Mouse (Mus musculus): ENCODE measurements at regions not wholly inside any gene's neighbourhood (a gene's known extent, or its start where the extent isn't known, plus 50 kb on each side); places are given as distances from the start of the nearest gene placed in this dataset.

DNA sequence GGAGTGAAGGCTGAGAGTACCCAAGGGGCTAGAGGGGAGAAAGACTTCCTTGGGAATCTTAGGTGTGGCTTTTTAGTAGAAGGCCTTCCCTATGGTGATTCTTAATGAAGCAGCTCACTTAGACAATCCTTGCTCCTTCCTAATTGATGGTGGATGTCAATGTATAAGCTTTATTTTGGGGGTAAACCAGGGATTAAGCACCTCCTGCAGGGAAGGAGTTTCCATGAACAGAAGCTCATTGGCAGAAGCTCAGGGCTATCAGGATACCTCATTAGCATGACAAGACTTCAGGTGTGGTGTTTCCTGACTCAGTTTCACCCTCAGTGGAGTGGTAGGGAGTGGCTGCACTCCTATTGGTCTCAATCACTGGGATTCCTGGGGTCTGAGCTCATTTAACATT is 208.8 kb downstream of the Pros1 start:
- TF ChIP-seq POLR2A (IDR thresholded peaks at IDR 0.05; ENCODE audit: insufficient read length, low read depth) (no peak), USF1 (IDR thresholded peaks at IDR 0.05; ENCODE audit: low read depth) (no peak), CEBPB (IDR thresholded peaks at IDR 0.05; ENCODE audit: insufficient read depth, poor library complexity, severe bottlenecking) (no peak), MAX (IDR thresholded peaks at IDR 0.05; ENCODE audit: low read depth) (no peak)
